Mouse (Mus musculus): ENCODE results near the gene Ccdc188.

Ccdc188 gene

DNA sequence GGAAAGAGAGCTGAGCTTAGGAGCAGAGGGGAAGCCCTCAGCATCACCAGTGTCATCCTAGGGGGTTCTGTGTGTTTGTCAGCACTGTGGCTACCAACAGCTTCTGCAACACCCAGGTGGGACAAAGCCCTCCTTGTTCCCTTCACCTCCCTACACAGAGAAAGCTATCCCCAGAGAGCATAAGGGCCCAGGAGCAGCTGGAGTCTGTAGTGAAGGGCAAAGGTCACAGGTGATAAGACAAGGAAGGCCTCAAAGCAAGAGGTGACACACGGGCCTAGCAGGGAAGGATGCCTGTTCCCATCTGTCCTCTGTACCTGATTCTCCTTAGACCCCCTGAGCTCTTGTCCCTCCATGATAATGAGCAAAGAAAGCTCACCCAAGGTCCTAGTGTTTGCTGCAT is 16.1 kb upstream of the Ccdc188 start:
- DNase-seq (ENCODE audit: low read depth, low spot score), result no peak

DNA sequence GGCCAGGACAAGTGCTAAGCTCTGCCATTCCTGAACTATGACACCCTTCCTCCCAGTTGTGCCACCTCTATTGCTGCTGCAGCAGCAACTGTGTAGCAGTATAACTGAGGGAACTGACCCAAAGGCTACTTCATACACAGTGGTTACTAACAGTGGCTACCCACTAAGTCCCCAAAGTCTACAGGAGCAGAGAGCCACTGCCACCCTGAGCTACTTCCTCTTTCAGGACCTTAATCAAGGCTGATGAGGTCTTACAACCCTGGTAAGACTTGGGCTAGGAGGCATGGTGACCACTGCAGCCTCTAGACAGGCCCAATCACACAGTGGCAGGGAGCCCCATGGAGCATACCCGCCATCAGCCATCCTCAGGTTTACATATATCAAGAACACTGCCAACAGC is 15.6 kb upstream of the Ccdc188 start:
- no peak for DNase-seq (ENCODE audit: low read depth, low spot score)

DNA sequence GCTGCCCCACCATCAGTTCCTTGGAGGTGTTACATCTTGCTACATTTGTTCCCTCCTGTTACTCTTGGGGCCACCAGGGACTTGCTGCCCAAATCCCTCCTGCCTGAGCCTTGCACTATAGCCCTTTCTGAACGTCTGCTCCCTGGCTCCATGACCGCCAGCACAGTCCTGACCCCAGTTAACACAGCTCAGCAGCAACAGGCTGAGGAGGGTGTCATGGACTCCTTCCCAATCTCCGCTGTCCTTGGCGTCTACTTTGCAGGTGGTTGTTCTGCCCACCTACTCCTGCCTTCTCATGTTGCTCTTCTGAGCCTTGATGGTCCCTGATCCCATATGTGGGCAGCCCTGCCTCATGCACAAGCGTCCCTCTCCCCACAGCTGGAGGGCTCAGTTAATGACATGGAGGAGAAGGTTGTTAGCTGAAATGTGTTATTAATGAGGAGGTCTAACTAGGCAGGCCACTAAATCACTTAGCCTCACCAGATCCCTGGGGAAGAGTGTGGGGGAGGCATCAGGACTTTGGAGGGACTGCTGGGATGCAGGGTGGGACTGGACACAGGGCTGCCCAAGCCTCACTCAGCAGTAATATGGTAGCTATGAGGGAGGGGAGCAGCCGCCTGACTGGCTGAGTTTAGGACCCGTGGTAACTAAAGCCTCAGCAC is 14.1 kb upstream of the Ccdc188 start:
- DNase-seq (ENCODE audit: low read depth, low spot score), result no peak

DNA sequence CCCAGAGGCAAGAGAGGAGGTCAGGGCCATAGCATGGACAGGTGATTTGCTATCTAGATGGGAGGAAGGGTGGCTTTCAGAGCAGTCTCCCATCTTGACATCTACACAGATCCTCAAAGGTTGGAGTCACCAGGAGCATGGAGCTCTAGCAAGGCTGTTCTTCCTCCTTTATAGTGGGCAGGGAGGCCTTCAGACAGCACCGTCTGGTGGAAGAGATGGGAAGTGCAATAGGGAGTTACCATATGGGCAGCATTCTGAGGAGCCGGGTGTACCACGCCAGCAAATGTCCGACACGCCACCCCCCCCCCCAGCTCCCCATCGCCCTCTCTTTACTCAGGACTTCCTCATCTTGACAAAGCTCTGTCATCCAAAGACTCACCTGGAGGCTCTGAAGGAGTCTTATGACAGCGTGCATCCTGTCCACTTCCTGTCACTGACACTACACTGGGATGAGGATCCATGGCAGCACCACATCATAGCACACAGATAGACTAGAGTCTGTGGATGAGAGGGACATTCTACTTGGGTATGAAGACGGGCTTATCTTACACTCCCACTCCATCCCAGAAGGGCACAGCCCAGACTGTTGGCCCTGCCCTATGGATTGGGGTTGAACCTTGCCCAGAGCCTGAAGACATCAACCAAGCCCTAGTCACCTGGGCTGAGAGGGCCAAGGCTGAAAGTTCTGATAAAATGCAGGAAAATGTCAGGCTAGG is 6.8 kb upstream of the Ccdc188 start:
- DNase-seq (ENCODE audit: low read depth, low spot score), result no peak

DNA sequence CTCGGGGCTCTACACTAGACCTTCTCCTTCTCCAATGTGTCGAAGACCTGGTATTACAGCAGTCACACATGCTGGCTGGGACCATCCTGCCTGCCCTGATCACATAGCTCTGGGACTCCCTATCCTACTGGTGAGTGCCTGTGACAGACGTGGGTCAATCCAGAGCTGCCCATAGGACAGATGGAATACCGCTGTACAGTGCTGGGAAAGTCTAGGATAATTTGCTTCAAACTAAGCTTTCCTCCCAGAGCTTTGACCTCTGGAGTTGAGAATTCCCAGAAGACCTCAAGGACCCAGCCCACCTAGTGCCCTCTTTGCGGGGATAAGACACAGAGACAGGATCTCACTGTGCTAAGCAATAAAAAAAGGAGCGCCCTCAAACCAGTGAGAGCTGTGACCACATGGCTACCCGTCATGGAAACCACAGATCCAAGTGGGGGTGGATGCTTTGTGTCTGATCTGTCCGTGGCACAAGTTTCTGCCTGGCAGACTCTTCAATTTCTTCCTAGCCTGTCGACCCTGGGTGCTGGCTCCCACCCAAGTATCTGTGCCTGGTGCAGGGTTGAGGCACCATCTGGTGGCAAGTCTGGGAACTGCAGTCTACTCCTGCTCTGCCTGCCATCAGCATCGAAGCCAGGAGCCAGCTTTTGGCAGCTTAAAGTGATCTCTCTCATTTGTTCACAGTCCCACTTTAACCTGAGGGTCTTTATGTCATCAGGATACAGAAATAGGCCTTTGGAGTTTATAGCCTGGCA is 6.1 kb upstream of the Ccdc188 start:
- DNase-seq (ENCODE audit: low read depth, low spot score), result no peak

DNA sequence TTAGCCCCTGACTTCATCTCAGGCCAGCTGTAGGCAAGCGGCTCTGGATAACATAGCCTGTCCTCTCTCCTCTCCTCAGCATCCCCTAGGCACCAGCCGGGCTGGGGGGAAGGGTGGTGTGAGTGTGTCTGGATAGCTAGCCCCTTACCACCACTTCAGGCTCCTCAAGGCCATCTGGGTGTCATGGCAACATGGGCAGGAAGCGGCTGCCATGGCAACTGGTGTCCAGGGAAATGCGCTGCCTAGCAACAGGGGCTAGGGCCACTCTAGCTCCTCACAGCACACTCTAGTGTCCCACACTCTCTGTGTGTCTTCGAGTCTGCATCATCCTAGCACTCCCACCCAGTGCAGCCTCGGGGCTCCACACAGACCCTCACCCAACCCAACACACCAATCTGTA is 4.0 kb upstream of the Ccdc188 start:
- DNase-seq (ENCODE audit: low read depth, low spot score), result no peak

DNA sequence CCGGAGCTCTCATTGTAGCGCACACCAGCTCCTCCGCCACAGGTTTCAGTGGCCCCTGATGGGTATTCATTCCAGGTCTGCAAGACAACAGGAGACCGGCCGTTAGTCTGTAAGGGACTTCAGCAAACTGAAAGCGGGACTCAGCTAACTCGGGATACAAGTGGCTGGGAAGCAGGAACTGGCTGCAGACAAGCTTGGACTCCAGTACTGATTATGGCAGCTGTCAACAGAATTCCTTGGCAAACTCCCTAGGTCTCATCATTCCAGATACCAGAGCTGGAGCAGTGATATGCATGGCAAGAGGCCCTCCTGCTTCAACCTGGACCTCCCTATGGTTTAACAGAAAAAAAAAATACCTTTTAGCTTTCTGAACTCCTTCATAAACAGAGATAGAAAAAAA is 2.8 kb upstream of the Ccdc188 start:
- DNase-seq (ENCODE audit: low read depth, low spot score), result no peak

DNA sequence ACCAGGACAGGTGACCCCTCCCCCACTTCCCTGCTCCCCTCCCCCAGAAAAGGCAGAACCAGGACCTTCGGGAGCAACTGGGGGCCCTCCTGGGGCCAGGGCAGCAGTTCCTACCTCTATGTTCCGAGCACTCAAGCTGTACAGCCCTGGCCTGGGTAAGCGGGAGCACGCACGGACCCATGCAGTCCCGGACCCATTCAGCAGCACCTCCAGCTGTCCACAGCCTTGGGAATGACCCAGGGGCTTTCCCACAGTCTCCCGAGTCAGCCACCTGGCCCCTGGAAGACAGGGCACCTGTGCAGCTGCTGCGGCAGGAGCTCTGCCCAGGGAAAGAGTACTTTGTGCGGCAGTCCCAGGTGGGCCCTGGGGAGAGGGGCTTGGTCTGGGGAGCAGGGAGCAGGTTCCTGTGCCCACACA is 909 bp downstream of the Ccdc188 start:
- no peak for DNase-seq (ENCODE audit: low read depth, low spot score)

DNA sequence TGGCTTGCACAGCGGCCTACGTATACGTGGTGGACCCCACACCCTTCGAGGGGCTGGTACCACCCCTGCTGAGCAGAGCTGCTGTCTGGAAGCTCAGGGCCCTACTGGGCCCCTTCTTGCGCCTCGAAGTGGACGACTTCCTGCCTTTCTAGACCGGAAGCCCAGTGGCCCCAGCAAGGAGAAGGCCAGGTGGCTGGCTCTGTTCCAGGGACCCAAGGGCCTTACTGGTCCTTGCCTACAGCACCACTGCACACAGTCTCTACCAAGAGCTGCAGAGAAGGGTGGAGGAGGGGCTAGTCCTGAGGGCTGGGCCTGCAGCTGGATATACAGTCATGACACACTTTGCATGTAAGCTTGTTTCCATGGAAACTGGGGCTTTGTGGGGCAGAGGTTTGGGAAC is 2.3 kb downstream of the Ccdc188 start:
- no peak for DNase-seq (ENCODE audit: low read depth, low spot score)

DNA sequence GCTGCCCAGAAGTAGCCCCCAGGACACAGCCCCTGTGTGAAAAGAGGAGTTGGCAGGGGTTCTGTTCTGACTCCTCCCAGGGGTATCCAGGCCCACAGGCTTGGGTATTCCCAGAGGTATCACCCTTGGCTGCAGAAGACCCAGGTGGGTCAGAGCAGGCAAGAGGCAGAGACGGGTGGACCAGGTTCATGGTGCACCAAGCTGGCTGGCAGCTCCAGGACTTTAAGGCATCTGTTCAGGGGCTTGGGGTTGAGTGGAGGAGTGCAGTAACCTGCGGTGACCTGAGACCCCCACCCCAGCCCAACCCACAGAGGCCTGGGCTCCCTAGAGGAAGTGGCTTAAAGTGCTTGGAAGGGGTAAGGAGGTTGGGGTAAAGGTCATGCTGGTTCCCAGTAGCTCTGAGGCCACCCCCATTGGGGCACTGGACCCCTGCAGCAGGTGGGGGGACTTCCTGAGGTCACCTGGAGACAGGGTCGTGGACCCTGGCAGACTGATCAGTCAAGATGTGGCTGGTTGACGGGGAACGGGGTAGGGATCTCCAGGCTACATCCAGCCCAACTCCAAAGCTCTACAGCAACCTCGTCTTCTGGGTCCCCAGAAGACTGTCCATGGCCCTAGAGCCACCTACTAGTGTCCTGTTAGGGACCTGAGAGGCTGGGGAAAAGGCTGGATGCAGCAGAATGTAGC is 3.3 kb downstream of the Ccdc188 start:
- no peak for DNase-seq (ENCODE audit: low read depth, low spot score)

DNA sequence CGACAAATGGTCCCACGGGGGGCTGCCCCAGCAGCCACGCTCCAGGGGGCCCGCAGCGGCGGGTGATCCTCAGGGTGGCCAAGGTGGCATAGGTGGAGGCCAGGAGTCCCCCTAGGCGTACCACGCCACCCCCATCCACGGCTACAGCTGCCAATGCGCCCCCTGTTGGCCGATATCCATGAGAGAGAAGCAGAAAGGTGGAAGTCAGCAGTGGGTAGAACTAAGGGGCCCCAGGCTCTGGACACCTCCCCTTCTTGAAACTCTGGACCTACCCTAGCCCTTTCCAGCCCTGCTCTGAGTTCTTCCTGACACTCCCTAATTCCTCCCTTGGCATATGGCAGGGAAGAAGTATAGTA is 3.8 kb downstream of the Ccdc188 start:
- no peak for DNase-seq (ENCODE audit: low read depth, low spot score)

DNA sequence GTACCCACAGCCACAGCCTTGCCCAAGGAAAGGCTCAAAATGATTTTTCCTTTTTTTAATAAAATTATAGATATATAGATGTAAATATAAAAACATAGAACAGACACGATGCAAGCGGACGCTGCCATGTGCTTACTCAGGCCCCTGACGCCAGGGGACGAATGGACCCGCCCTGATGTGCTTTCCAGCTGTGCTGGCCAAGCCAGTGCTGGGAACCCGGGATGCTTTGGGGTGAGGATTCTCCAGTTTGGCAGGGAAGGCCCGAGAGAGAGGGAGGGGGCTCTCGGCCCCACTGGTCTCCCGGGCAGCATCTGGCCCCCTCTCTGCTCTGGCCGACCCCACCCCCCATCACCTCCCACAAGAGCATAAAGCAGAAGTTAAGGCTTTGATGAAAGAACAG is 4.5 kb downstream of the Ccdc188 start:
- DNase-seq (ENCODE audit: low read depth, low spot score), result no peak

DNA sequence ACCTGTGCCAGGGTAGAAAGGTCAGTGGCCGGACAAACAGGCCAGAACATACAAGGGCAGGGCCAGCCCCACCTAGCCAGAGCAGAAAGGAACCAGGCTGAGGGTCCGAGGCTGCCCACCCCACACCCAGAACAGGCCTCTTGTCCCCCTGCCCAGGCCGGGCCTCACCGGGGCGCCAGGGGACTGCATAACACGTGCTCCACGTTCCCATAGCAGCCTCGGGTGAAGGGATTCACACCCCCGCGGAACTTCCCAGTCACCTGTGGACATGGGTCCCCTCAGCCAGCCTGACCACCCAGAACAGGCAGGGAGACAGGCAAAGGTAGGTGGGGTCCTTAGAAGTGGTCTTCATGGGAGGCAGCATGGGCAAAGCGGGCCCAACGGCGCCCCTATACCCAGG is 9.5 kb downstream of the Ccdc188 start:
- no peak for DNase-seq (ENCODE audit: low read depth, low spot score)

DNA sequence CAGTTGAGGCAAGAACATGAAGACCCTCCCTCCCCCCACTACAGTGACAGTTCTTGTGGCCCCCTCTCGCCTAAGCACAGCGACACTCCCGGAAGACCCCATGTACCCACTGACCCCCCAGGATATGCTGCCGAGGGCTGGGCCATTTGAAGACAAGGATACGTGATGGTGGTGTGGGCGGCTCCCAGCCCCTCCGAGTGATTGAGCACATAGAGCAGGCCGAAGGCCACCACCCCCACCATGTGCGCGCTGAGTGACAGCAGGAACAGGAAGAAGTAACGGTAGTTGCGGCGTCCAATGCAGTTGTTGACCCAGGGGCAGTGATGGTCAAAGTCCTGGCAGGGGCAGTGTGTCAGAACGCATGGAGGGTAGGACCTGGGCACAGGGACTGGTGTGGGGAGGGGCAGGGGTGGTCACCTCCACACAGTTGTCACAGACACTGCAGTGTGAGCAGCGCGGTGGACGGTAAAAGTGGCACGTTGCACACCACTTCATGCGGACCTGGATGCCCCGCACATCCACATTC is 10.3 kb downstream of the Ccdc188 start:
- no peak for DNase-seq (ENCODE audit: low read depth, low spot score)

DNA sequence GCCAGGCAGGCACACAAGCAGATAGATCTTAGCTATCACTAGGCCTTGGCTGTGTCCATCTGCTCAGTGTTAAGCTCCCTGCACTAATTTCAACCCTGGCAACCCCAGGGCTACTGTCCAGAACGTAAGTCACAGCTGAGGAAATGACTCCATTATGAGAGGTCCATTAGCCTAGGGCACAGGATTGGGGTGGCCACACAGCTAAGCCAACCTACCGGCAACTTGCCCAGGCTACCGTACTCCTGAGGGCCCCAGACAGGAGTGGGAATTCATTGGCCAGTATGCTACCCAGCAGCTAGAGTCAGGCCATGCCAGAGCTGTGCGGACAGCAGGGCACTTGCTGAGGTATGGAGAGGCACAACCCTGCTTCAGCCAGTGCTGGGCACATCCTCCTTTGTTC is 11.2 kb downstream of the Ccdc188 start:
- DNase-seq (ENCODE audit: low read depth, low spot score), result no peak

DNA sequence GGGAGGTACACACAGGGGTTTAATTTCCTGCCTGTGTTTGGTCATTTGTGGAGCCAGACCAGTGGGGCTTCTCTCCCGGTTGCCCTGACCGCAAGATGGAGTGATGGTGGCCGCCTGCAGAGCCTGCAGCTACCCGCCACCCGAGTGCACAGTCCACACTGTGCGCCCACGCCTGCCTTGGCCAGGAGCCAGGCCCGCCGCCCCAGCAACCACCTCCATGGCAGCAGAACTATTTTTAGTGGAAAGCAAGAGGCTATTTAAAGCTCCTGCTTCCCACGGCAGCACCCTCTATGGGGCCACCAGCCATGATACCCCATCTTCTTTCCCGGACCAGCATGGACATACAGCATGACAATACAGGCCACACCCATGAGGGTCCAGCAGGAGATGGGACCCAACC is 11.9 kb downstream of the Ccdc188 start:
- peak; percentile 77 for DNase-seq (ENCODE audit: low read depth, low spot score)

DNA sequence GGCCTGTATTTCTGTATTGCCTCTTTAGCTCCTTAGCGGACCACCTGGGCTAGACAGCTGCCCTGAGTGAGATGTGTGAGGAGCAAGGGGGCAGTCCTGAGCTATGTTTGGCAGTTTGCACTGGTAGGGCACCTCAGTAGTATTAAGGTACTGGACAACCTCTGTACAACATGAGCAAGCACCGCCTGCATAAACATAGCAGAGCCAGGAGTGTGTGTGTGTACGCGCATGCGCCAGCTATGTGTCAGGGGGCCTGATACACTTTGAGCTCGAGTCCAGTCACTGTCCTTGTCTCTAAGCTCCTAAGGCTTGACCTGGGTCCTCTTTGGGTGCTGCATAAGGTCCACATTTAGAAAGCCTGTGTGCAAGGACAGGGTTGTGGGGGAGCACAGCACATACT is 12.9 kb downstream of the Ccdc188 start:
- DNase-seq (ENCODE audit: low read depth, low spot score), result no peak

DNA sequence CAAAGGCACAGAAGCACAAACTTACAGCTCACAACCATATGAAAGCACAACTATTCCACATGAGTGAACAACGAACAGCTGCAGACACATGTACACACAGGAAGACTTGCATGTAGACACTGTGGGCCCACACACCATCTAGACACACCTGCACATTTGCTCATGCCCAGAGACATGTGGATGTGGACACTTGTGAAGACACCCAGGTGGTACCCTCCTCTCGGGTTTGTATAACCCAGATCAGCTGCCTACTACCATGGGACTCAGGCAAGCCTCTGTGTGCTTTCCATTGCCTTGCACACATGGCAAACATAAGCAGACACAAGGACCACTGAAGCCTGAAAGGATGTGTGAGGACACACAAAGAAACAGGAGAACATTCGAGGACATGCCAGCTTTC is 13.4 kb downstream of the Ccdc188 start:
- no peak for DNase-seq (ENCODE audit: low read depth, low spot score)

DNA sequence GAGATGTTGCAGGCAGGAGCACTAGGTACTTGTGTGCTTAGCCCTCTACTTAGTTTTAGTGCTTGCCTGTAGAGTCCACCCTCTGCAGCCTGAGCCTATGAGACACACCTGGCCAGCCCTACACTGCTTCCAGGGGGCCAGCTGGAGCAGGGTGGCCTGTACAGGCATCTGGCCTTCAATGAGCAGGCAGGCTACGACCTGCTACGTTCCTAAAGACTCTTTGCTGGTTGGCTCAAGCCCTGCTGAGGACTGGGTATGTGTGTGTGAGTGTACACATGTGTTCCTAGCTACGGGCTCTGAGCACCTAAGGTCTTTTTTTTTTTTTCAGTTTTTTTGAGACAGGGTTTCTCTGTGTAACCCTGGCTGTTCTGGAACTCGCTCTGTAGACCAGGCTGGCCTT is 13.8 kb downstream of the Ccdc188 start:
- DNase-seq (ENCODE audit: low read depth, low spot score), result no peak

DNA sequence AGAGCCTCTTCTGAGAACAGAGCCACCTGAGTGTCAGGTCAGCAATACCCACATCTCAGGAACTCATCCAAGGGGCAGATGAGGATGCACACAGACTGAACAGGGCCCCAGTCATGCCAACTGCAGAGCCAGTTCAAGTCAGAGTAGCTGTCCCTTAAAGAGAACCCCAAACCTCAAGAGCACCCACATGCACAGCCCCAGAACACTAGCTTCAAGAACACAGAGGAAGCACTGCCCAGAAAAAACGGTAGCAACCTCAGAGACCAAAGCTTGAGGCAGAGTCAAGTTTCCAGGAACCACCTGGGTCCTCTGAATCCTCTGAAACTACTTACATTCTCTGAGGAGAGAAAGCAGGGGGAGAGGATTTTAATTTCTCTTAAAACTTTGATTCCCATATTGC is 15.8 kb downstream of the Ccdc188 start:
- DNase-seq (ENCODE audit: low read depth, low spot score), result no peak

DNA sequence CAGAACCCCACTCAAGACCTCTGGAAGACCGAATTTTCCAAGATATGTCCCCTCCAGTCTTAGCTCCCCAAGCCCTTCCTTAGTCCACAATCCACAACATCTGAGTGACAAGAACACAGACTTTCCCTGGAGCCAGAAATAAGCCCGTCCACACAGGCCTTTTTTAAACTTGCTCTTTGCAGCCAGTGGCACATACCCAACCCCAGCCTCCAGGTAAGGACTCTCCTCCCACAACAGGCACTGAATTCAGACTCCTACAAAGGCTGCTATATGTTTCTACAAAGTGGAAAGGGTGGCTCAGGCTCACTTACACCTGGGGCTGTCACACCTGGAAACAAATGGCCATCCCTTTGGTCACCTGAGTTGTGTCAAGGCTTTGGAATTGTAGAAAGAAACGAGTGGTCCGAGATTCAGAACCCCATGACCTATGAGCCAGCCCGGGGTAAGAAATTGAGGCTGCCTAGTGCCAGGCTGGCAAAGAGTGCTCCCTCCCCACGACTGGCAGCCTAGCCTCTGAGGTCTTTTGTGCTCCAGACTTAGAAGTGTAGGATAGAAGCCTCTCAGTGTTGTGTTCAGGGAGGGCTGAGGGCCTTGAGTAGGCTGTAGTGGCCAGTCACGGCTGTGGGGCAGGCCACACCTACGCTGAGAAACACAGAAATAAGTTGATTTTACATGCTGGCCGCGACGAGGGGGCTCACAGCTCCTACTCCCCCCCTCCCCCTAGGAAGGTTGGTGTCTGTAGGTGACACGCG is 16.4 kb downstream of the Ccdc188 start:
- DNase-seq (ENCODE audit: low read depth, low spot score), result no peak

Measured in telencephalon, adult 2 months (tissue).